Mouse (Mus musculus) lung, postnatal 0 days (tissue): ENCODE results near the gene Dhcr24. TPM values are rescaled to one million over a fixed set of nuclear protein-coding genes. Genes with fewer than 3 reads are reported as not detected.
A peak's percentile ranks its signal among the peaks of the same experiment; 100 is the strongest.

ENCODE experiments used
- ATAC-seq: fragments of 200-750 bp; cut with Nextera tagmentation; 2 replicates; pipeline ENCODE4 v1.8.0; 2017; ENCODE audit warnings: moderate library complexity
- DNase-seq: peaks from one replicate; pipeline ENCODE4 v3.0.0-alpha.2; 2016; ENCODE audit warnings: low spot score
- H3K27ac ChIP-seq: fragments of 300-500 bp; sonication (generic); 2 replicates; pipeline ENCODE4 v1.5.1; 2014; ENCODE audit warnings: antibody characterized with exemption, mild to moderate bottlenecking, low read length, mixed read lengths
- H3K27me3 ChIP-seq: fragments of 300-500 bp; sonication (generic); replicated peaks from 2 replicates; pipeline ENCODE4 v1.6.1; 2014; ENCODE audit warnings: low read length, mixed read lengths; ENCODE audit not compliant: insufficient read depth
- H3K36me3 ChIP-seq: fragments of 300-500 bp; sonication (generic); 2 replicates; pipeline ENCODE4 v1.6.1; 2014; ENCODE audit warnings: low read length, mixed read lengths; ENCODE audit not compliant: insufficient read depth
- H3K4me1 ChIP-seq: fragments of 300-500 bp; sonication (generic); 2 replicates; pipeline ENCODE4 v1.6.1; 2014; ENCODE audit warnings: antibody characterized with exemption, low read depth, low read length, mixed read lengths; ENCODE audit not compliant: insufficient read depth
- H3K4me2 ChIP-seq: fragments of 300-500 bp; sonication (generic); replicated peaks from 2 replicates; pipeline ENCODE4 v1.6.1; 2014; ENCODE audit warnings: low read depth, mild to moderate bottlenecking, low read length, moderate library complexity, mixed read lengths
- H3K4me3 ChIP-seq: fragments of 300-500 bp; sonication (generic); 2 replicates; pipeline ENCODE4 v1.5.1; 2014; ENCODE audit warnings: low read depth, low read length
- H3K9ac ChIP-seq: fragments of 300-500 bp; sonication (generic); replicated peaks from 2 replicates; pipeline ENCODE4 v1.6.1; 2014; ENCODE audit warnings: low read depth, mild to moderate bottlenecking
- H3K9me3 ChIP-seq: fragments of 300-500 bp; sonication (generic); 2 replicates; pipeline ENCODE4 v1.6.1; 2016; ENCODE audit warnings: low read length, mixed read lengths
- CTCF ChIP-seq: IDR thresholded peaks from 2 replicates; pipeline ENCODE4 v1.5.1; 2016; ENCODE audit warnings: antibody characterized with exemption, mild to moderate bottlenecking
- EP300 ChIP-seq: IDR thresholded peaks from 2 replicates; pipeline ENCODE4 v1.6.1; 2016; ENCODE audit warnings: antibody characterized with exemption, mild to moderate bottlenecking, control low read depth
- WGBS: fragments of 180-500 bp; shearing (Covaris S2); extraction: QIAGEN DNeasy Blood & Tissue Kit; methylation state at CpG from one replicate; pipeline ENCODE4 v1.1.7; 2014; 5-methylcytosine and 5-hydroxymethylcytosine counted together
- polyA plus RNA-seq: library from polyadenylated mRNA; unstranded; fragments of >200 nt; fragmentation: Nextera tagmentation; extraction: Ambion mirVana; gene quantifications from 2 replicates; pipeline ENCODE4 v1.2.1, GENCODE M21; 2015

The Dhcr24 gene
- polyA plus RNA-seq, 1 experiment from 2014 or later: 5.0 TPM

- Histone ChIP-seq H3K4me3 (no peak overlapping the region), H3K27ac (no peak overlapping the region), H3K9me3 (no peaks in the 10 kb centered on the region), H3K4me2 (no peak overlapping the region), H3K36me3 (no peaks in the 10 kb centered on the region), H3K4me1 (no peaks in the 10 kb centered on the region), H3K9ac (no peak overlapping the region), H3K27me3 (no peaks in the 10 kb centered on the region)
- DNase-seq: no peak
- TF ChIP-seq CTCF: no peak
- no peak for TF ChIP-seq EP300
- ATAC-seq: no peak
- WGBS: 66% methylated on average over 2 of the region's 2 CpGs
Measured at GRCm38 (mm10) chr4:106542211-106542610, 18.6 kb upstream of the Dhcr24 start.

- no peak for DNase-seq
- 32% methylated on average over 8 of the region's 8 CpGs for WGBS
Measured at GRCm38 (mm10) chr4:106545817-106546373, 14.9 kb upstream of the Dhcr24 start.

GRCm38 (mm10) chr4:106546896-106547295 is 13.9 kb upstream of the Dhcr24 start:
- Histone ChIP-seq H3K4me2 (no peak overlapping the region), H3K36me3 (no peaks in the 10 kb centered on the region), H3K4me1 (no peaks in the 10 kb centered on the region), H3K27ac (no peak overlapping the region), H3K4me3 (no peak overlapping the region), H3K9me3 (no peaks in the 10 kb centered on the region), H3K27me3 (no peaks in the 10 kb centered on the region), H3K9ac (no peak overlapping the region)
- DNase-seq: no peak
- no peak for TF ChIP-seq CTCF
- TF ChIP-seq EP300: no peak
- no peak for ATAC-seq
- 84% methylated on average over 1 of the region's 1 CpGs for WGBS

More at GRCm38 (mm10) chr4:106545817-106546373, 14.9 kb upstream of the Dhcr24 start:
- TF ChIP-seq EP300: no peak
- TF ChIP-seq CTCF: no peak
- H3K4me1 ChIP-seq: no peaks in the 10 kb centered on the region
- no peak overlapping the region for H3K4me2 ChIP-seq
- no peaks in the 10 kb centered on the region for H3K36me3 ChIP-seq
- H3K9me3 ChIP-seq: no peaks in the 10 kb centered on the region
- H3K27me3 ChIP-seq: no peaks in the 10 kb centered on the region
- no peak for ATAC-seq
- H3K27ac ChIP-seq: no peak overlapping the region
- H3K4me3 ChIP-seq: no peak overlapping the region
- no peak overlapping the region for H3K9ac ChIP-seq

DNA sequence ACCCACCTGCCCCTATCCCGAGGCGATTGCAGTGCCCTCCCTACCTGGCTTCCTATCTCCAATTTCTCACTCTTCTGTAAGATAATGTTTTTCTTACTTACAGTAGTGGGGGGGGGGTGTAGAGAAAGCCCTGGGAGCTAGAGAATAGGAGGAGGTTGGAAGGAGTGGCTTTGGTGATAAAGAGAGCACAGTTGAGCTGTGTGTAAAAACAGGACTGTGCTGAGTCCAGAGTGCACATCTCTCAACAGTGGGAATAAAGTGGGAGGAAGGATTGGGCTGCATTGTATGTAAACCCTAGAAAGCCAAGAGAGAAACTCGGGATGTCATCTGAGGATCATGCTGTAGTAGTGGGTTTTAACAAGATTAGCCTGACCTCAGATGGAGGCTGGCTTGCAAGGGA is 12.7 kb upstream of the Dhcr24 start:
- Histone ChIP-seq H3K27ac (no peak overlapping the region), H3K36me3 (no peaks in the 10 kb centered on the region), H3K27me3 (no peaks in the 10 kb centered on the region), H3K9ac (no peak overlapping the region), H3K4me1 (no peaks in the 10 kb centered on the region), H3K4me2 (no peak overlapping the region), H3K4me3 (no peak overlapping the region), H3K9me3 (no peaks in the 10 kb centered on the region)
- ATAC-seq (no peak), DNase-seq (no peak)
- WGBS: 78% methylated on average over 3 of the region's 3 CpGs
- no peak for TF ChIP-seq CTCF
- no peak for TF ChIP-seq EP300

DNA sequence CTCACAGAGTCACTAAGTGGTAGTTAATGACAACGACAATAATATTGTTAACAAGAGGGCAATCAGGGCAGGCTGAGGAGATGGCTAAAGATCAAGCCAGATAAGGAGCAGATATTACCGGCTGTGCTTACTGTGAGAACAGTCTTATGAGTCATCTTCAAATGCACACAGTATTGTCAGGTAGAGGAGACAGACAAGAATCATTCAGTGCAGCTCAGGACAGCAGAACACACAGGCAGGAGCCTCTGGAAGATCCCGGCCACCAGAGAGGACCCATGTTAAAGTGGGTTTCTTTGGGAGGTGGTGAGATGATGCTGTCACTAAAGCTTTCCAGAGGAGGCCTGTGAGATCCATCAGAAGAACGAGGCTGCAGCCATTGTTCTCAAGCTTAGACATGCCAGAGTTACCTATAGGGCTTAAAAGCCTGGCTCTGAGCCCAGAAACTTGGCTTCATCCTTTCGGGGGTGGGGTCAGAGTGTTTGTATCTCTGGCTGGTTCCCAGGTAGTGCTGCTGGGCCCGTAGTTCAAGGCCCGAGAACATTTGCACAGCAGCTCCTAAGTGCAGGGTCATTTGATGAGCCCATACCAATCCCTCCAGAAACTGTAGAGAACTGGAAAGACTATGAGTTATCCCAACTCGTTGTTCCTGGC is 10.2 kb upstream of the Dhcr24 start:
- ATAC-seq: no peak
- TF ChIP-seq EP300: no peak
- TF ChIP-seq CTCF: no peak
- DNase-seq: peak; percentile 18
- 37% methylated on average over 8 of the region's 8 CpGs for WGBS
- no peak overlapping the region for H3K4me3 ChIP-seq
- no peaks in the 10 kb centered on the region for H3K4me1 ChIP-seq
- no peak overlapping the region for H3K9ac ChIP-seq
- H3K27me3 ChIP-seq: no peaks in the 10 kb centered on the region
- no peaks in the 10 kb centered on the region for H3K9me3 ChIP-seq
- H3K36me3 ChIP-seq: no peaks in the 10 kb centered on the region
- no peak overlapping the region for H3K4me2 ChIP-seq
- no peak overlapping the region for H3K27ac ChIP-seq

DNA sequence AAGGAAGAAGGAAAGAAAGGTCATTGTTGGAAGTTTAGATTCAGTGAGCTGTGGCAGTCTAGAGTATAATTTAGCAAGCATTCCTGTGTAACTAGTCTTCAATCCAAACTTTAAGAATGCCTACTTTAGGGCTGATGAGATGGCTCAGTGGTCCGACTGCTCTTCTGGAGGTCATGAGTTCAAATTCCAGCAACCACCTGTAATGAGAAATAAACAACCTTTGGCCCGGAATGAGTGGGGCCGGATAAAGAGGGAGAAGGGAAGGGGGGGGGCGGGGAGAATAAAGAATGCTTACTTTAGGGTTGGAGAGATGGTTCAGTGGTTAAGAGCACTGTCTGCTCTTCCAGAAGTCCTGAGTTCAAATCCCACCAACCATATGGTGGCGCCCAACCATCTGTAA is 3.6 kb upstream of the Dhcr24 start:
- DNase-seq: no peak
- no peak overlapping the region for H3K27ac ChIP-seq
- H3K36me3 ChIP-seq: no peaks in the 10 kb centered on the region
- no peak overlapping the region for H3K4me2 ChIP-seq
- H3K9me3 ChIP-seq: no peaks in the 10 kb centered on the region
- no peak overlapping the region for H3K4me3 ChIP-seq
- peaks cover 8% of the 10 kb centered on the region for H3K4me1 ChIP-seq
- H3K9ac ChIP-seq: no peak overlapping the region
- 48% methylated on average over 4 of the region's 5 CpGs for WGBS
- TF ChIP-seq CTCF (no peak), EP300 (no peak)
- no peak for ATAC-seq
- H3K27me3 ChIP-seq: no peaks in the 10 kb centered on the region
